Mouse (Mus musculus): Measurements from ENCODE around the gene Arnt.

- TF ChIP-seq CHD2 (IDR thresholded peaks at IDR 0.05; ENCODE audit: low read depth, low read length) = no peak
- TF ChIP-seq ZC3H11A (IDR thresholded peaks at IDR 0.05; ENCODE audit: borderline replicate concordance, low read depth, low read length) = no peak
- TF ChIP-seq ZNF384 (IDR thresholded peaks at IDR 0.05; ENCODE audit: low read depth, low read length) = no peak
- TF ChIP-seq HCFC1 (IDR thresholded peaks at IDR 0.05; ENCODE audit: borderline replicate concordance, insufficient read depth, low read length) = no peak
- TF ChIP-seq MAFK (IDR thresholded peaks at IDR 0.05; ENCODE audit: insufficient read depth, low read depth, low read length) = no peak
Observed at GRCm38 (mm10) chr3:95521168-95521567, 87.0 kb downstream of the Arnt start.

Measured in ES-E14 (cell line).